Mouse (Mus musculus) heart, embryonic 14.5 days (tissue): ENCODE results near the gene Efemp2. TPM values are rescaled to one million over a fixed set of nuclear protein-coding genes. Genes with fewer than 3 reads are reported as not detected.

Experiments
- ATAC-seq: fragments of 200-750 bp; cut with Nextera tagmentation; 2 replicates; pipeline ENCODE4 v1.8.0; 2017; ENCODE audit warnings: low read depth, moderate TSS enrichment; ENCODE audit not compliant: insufficient number of reproducible peaks, insufficient read depth, low FRiP score
- H3K27ac ChIP-seq, 2 experiments: fragments of 200-500 bp in 1 of 2; fragments of 300-500 bp in 1 of 2; sonication (generic) in 1 of 2; replicated peaks in 1 of 2; 2 replicates each; pipeline ENCODE4 v1.5.1; 2012 to 2014; ENCODE audit warnings: low read depth in 2 of 2, low read length in 2 of 2, control low read depth in 1 of 2, mild to moderate bottlenecking in 1 of 2, mixed read lengths in 1 of 2; ENCODE audit not compliant: control insufficient read depth in 1 of 2, insufficient read depth in 1 of 2
- H3K27me3 ChIP-seq: fragments of 300-500 bp; sonication (generic); 2 replicates; pipeline ENCODE4 v1.6.1; 2014; ENCODE audit warnings: mild to moderate bottlenecking, low read length, control low read depth; ENCODE audit not compliant: control insufficient read depth, insufficient read depth
- H3K36me3 ChIP-seq: fragments of 300-500 bp; sonication (generic); 2 replicates; pipeline ENCODE4 v1.6.1; 2014; ENCODE audit warnings: mild to moderate bottlenecking, control low read depth, low read length, mixed read lengths; ENCODE audit not compliant: control insufficient read depth, insufficient read depth
- H3K4me1 ChIP-seq, 2 experiments: fragments of 200-500 bp in 1 of 2; fragments of 300-500 bp in 1 of 2; sonication (generic) in 1 of 2; 2 replicates each; pipeline ENCODE4 v1.6.1; 2012 to 2014; ENCODE audit warnings: low read length in 2 of 2, control low read depth in 1 of 2, mixed read lengths in 1 of 2; ENCODE audit not compliant: control insufficient read depth in 2 of 2, insufficient read depth in 2 of 2
- H3K4me2 ChIP-seq: fragments of 300-500 bp; sonication (generic); 2 replicates; pipeline ENCODE4 v1.6.1; 2014; ENCODE audit warnings: mild to moderate bottlenecking, low read length
- H3K4me3 ChIP-seq, 2 experiments: fragments of 200-500 bp in 1 of 2; fragments of 300-500 bp in 1 of 2; sonication (generic) in 1 of 2; 2 replicates each; pipeline ENCODE4 v1.5.1; 2012 to 2014; ENCODE audit warnings: low read length in 2 of 2, mild to moderate bottlenecking in 2 of 2, control low read depth in 1 of 2, low read depth in 1 of 2, moderate library complexity in 1 of 2; ENCODE audit not compliant: control insufficient read depth in 1 of 2, insufficient read depth in 1 of 2
- H3K9ac ChIP-seq: fragments of 300-500 bp; sonication (generic); 2 replicates; pipeline ENCODE4 v1.6.1; 2014; ENCODE audit warnings: mild to moderate bottlenecking, low read length
- H3K9me3 ChIP-seq: fragments of 300-500 bp; sonication (generic); 2 replicates; pipeline ENCODE4 v1.6.1; 2016; ENCODE audit warnings: low read length, control low read depth; ENCODE audit not compliant: control insufficient read depth
- WGBS: fragments of 180-500 bp; shearing (Covaris S2); extraction: QIAGEN DNeasy Blood & Tissue Kit; methylation state at CpG from one replicate; pipeline ENCODE4 v1.1.7; 2014; 5-methylcytosine and 5-hydroxymethylcytosine counted together
- polyA plus RNA-seq: library from polyadenylated mRNA; unstranded; fragments of >200 nt; fragmentation: Nextera tagmentation; extraction: Ambion mirVana; gene quantifications from 2 replicates; pipeline ENCODE4 v1.2.1, GENCODE M21; 2014

Gene Efemp2
- polyA plus RNA-seq, 1 experiment from 2014 or later = 68.9 TPM

DNA sequence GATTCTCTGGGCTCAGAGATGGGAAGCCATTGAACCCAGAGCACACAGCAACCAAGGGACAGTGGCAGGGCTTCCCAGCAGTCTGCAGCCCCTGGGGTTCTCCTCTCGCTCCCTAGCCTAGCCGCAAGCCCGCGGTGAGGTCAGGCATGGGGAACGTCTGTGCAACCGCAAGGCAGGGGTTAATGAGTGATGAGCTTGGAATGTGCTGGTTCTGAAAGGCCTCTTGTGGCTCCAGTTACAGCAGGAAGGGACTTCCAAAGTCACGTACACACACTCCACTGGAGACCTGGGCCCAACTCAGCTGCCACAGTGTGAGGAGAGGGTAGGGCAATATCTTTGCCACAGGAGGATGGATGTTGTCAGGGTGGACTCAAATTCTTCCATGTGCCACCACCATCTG is 28.8 kb upstream of the Efemp2 start:
- Histone ChIP-seq H3K27ac (no peak overlapping the region), H3K4me1 (peaks cover 0 to 14% of the 10 kb centered on the region in 2 experiments; a peak in 3 of 4 replicates), H3K27me3 (peaks cover 46% of the 10 kb centered on the region), H3K36me3 (no peaks in the 10 kb centered on the region), H3K4me2 (no peak overlapping the region), H3K4me3 (no peak overlapping the region), H3K9ac (no peak overlapping the region), H3K9me3 (peaks cover 3% of the 10 kb centered on the region; the same call in 1 of the 2 replicates)
- ATAC-seq = no peak
- 24% methylated on average over 7 of the region's 7 CpGs for WGBS

DNA sequence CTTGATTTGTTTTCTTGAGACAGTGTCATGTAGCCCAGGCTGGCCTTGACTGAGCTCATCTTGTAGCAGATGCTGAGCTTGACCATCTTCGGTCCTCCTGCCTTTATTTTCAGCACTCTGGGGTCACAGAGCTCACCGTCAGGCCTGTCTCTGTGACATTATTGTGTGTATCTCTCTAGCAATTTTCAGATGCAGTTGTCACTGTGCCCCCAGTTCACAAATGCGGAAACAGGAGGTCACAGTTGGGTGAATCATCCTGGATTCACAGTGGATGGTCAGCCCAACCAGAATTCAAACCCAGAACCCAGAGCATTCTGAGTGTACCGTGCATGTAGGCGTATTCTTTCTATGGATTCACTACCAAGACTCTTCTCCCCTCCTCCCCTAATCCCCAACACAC is 28.0 kb upstream of the Efemp2 start:
- Histone ChIP-seq H3K9me3 (no peaks in the 10 kb centered on the region), H3K4me2 (no peak overlapping the region), H3K27me3 (peaks cover 46% of the 10 kb centered on the region), H3K4me1 (peaks cover 0 to 14% of the 10 kb centered on the region in 2 experiments; a peak in 3 of 4 replicates), H3K9ac (no peak overlapping the region), H3K4me3 (no peak overlapping the region), H3K27ac (no peak overlapping the region), H3K36me3 (no peaks in the 10 kb centered on the region)
- WGBS = 86% methylated on average over 5 of the region's 5 CpGs
- ATAC-seq = no peak

DNA sequence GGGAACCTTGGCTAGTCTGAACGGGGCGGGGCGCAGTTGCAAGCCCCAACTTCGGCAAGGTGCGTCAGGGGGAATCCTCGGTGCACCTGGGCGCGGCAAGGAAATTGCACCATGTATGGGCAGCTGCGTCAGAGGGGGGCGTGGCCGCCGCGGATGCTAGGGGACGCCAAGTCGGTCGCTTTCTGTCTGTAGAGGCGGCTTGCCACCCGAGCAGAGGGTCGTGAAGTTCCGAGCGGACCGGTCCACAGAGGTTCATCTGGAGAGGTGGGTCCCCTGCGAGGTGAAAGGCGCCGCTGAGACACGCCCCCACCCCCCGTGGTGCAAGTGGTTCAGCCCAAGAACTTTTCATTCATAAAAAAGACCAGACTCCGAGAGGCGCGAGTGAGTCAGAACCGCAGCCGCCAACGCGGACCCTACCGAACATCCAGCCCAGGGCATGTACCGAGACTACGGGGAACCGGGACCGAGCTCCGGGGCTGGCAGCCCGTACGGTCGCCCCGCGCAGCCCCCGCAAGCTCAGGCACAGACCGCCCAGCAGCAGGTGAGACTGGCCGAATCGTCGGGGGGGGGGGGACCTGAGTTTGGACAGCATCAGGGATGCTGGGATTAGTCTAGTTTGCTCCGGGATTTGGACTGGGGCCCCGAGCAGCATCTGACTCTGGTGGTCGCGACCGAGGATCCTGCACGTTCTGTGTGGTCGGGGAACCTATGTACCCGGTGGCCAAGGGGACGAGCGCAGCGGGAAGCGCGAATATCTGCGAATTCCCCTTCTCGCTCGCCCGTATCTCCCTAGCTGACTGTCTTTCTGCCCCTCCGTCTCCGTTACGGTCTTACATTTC is 26.0 kb upstream of the Efemp2 start, which contains the start of gene Fosl1:
Fosl1 (plus strand) TSS at position 33 of the 839 bp plus-strand sequence.
- Histone ChIP-seq H3K27ac (no peak within 1 kb of the TSS), H3K4me1 (peaks cover 0 to 14% of the 10 kb centered on the region in 2 experiments; a peak in 3 of 4 replicates), H3K4me2 (peak within 1 kb of the TSS; percentile 98), H3K9me3 (no peaks in the 10 kb centered on the region), H3K9ac (peak within 1 kb of the TSS; percentile 54), H3K36me3 (no peaks in the 10 kb centered on the region), H3K27me3 (peaks cover 46% of the 10 kb centered on the region), H3K4me3 (peak within 1 kb of the TSS; percentile 49 to 58)
- ATAC-seq = peak; percentile 35; the same call in 1 of the 2 replicates
- WGBS = under 1% methylated on average over 69 of the region's 70 CpGs

DNA sequence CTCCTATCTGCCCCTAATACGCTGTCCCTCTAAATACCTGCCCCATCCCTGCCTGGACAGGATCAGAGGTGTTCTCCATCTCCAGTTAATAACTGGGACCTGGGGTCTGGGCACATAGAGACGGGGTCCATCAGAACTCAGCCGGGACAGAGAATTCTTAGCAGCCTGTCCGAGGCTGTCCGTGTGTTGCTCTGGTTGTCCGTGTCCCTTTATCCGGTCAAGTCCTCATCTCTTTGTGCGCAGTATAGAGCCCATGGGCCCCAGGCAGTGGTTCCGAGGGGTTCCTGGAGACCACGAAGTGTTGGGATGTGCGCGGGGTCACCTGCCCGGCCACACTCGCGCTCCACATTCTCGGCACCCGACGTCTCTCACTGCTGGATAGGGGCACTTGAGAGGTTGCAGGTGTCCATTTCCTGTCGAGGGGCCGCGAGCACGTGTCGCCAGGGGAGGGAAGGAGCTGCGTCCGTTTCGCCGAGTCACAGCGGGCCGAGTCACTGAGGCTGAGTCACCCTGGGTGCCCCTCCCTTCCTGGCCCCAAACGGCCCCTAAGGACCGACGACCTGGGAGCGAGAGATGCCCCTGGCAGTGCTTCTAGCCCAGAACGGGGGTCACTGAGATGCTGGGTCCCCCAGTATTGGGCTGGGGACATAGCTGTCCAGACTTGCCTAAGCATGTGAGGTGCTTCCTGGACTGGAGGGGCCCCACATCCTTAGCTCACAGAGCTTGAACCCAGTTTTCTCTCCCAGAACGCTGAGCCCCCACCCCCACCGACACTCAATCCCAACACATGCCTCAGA is 25.2 kb upstream of the Efemp2 start:
- no peak for ATAC-seq
- peak overlapping the region; percentile 54; the same call in 1 of the 2 replicates for H3K9ac ChIP-seq

DNA sequence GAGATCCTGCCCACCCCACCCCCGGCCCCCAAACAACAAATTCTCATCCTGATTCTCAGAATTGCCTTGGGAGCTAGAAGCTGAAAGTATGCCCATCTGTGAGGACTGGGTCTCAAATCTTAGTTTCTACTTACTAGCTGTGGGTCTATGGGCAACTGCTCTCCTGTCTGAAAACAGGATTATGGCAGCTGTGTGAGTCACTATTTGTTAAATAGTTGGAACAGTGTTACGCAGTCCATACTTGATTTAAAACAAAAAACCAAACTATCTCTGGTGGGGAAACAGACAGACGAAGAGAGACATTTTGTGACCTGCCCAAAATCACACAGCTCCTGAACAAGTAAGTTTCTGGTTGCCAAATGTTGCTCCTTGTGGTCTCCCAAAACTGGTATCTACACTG is 24.1 kb upstream of the Efemp2 start:
- no peak overlapping the region for H3K9ac ChIP-seq
- 69% methylated on average over 3 of the region's 3 CpGs for WGBS
- H3K4me2 ChIP-seq = no peak overlapping the region
- H3K9me3 ChIP-seq = no peaks in the 10 kb centered on the region
- ATAC-seq = no peak
- H3K36me3 ChIP-seq = peaks cover 12% of the 10 kb centered on the region
- H3K4me1 ChIP-seq = peaks cover 0 to 15% of the 10 kb centered on the region in 2 experiments; a peak in 3 of 4 replicates
- peaks cover 42% of the 10 kb centered on the region for H3K27me3 ChIP-seq
- no peak overlapping the region for H3K4me3 ChIP-seq
- H3K27ac ChIP-seq = no peak overlapping the region

More for the DNA sequence above, 25.2 kb upstream of the Efemp2 start:
- no peak overlapping the region for H3K27ac ChIP-seq
- peaks cover 0 to 14% of the 10 kb centered on the region in 2 experiments; a peak in 3 of 4 replicates for H3K4me1 ChIP-seq
- H3K27me3 ChIP-seq = peaks cover 46% of the 10 kb centered on the region
- H3K36me3 ChIP-seq = peaks cover under 1% of the 10 kb centered on the region
- H3K4me2 ChIP-seq = peak overlapping the region; percentile 98
- 6% methylated on average over 36 of the region's 36 CpGs for WGBS
- H3K4me3 ChIP-seq = peak overlapping the region; percentile 49 to 58
- H3K9me3 ChIP-seq = no peaks in the 10 kb centered on the region

DNA sequence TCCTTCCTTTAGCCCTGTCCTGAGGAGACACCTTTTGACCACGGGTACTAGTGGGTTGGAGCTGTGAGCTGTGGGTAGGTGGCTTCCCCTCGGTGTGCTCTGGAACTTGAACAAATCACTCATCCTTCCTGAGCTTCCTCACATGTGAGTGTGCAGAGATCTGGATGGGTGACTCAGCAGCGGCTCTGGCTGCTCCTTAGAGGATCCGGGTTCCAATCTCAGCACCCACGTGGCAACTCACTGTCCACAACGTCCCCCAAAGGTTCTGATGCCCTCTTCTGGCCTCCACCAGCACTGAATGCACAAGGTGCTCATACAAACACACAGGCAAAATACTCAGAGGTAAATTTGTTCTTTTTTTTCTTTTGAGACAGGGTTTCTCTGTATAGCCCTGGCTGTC is 22.0 kb upstream of the Efemp2 start:
- no peak for ATAC-seq
- WGBS = 75% methylated on average over 6 of the region's 6 CpGs
- no peak overlapping the region for H3K9ac ChIP-seq
- H3K9me3 ChIP-seq = no peaks in the 10 kb centered on the region
- peaks cover 15% of the 10 kb centered on the region for H3K36me3 ChIP-seq
- peaks cover 28% of the 10 kb centered on the region for H3K27me3 ChIP-seq
- H3K4me3 ChIP-seq = no peak overlapping the region
- H3K4me1 ChIP-seq = peaks cover 6 to 32% of the 10 kb centered on the region in 2 experiments
- no peak overlapping the region for H3K4me2 ChIP-seq
- H3K27ac ChIP-seq = no peak overlapping the region

DNA sequence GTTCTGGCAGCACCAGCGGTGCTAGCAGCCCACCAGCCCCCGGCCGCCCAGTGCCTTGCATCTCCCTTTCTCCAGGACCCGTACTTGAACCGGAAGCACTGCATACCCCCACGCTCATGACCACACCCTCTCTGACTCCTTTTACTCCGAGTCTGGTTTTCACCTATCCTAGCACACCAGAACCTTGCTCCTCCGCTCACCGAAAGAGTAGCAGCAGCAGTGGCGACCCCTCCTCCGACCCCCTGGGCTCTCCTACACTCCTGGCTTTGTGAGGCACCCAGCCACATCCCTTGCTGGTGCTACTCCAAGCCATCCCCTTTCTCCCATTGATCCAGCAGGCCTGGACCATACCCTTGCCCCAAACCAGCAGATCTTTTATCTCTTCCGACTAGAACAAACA is 18.7 kb upstream of the Efemp2 start:
- H3K9ac ChIP-seq = peak overlapping the region; percentile 89
- 75% methylated on average over 12 of the region's 12 CpGs for WGBS
- H3K36me3 ChIP-seq = peaks cover 15% of the 10 kb centered on the region
- H3K4me2 ChIP-seq = peak overlapping the region; percentile 97
- no peak for ATAC-seq
- no peaks in the 10 kb centered on the region for H3K9me3 ChIP-seq
- H3K27ac ChIP-seq = peak overlapping the region in 1 of 2 experiments; percentile 94; a peak in 1 of 4 replicates
- peaks cover 9 to 26% of the 10 kb centered on the region in 2 experiments for H3K4me1 ChIP-seq
- H3K4me3 ChIP-seq = peak overlapping the region; percentile 69 to 92
- no peaks in the 10 kb centered on the region; the same call in 1 of the 2 replicates for H3K27me3 ChIP-seq
